Mouse (Mus musculus): ENCODE measurements around the gene Dlg2. TPM values are rescaled to one million over a fixed set of nuclear protein-coding genes. Genes with fewer than 3 reads are reported as not detected.

The Dlg2 gene
- polyA plus RNA-seq, 1 experiment = 6.0 TPM

DNA sequence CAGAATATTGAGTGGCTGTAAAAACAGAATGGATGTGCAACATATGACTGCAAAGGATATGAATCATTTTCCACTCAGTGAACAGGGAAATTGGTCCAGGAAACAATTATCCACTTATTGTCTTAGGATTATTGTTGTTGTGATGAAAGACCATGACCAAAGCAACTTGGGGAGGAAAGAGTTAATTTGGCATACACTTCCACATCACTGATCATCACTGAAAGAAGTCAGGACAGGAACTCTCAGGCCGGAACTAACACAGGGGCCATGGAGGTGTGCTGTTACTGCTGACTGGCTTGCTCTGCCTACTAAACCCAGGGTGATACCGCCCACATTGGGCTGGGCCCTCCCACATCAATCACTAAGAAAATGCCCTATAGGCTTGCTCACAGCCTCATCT is 1987.8 kb downstream of the Dlg2 start:
- no peak overlapping the region for H3K27ac ChIP-seq (ENCODE audit: control insufficient read depth, insufficient read depth, low read length)
- no peaks in the 10 kb centered on the region for H3K36me3 ChIP-seq (ENCODE audit: control insufficient read depth, insufficient read depth, low read length)
- H3K4me1 ChIP-seq (replicated peaks; ENCODE audit: control insufficient read depth, insufficient read depth, low read length) = no peaks in the 10 kb centered on the region
- TF ChIP-seq CTCF (IDR thresholded peaks at IDR 0.05; ENCODE audit: borderline replicate concordance, control insufficient read depth, extremely low read depth, insufficient read depth, low read length, poor library complexity) (no peak), POLR2A (IDR thresholded peaks at IDR 0.05; ENCODE audit: control insufficient read depth, extremely low read depth, insufficient read depth, low read length, poor library complexity) (no peak)
- WGBS = 84% methylated on average over 2 of the region's 2 CpGs
- DNase-seq = no peak
- H3K27me3 ChIP-seq (ENCODE audit: control insufficient read depth, insufficient read depth, low read length) = no peaks in the 10 kb centered on the region
- no peak overlapping the region for H3K4me3 ChIP-seq (ENCODE audit: control insufficient read depth, insufficient read depth, low read length)

DNA sequence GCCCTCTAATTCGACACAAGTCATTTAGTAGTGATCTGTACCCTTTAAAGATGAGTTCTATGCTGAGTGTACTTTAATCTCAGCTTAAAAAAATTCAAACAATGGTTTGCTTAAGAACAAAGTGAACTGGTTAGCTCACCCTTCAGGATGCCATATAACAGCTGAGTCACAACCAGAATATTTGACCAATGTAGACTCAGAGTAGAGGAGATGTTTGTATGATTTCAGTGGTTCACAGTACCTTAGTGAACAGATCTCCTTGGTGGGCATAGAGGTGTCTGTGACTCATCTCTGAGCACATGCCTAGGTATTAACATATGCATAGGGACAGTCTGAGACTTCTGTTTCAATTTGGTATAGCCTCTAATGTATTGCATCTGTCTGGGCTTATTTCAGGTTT is 2002.7 kb downstream of the Dlg2 start:
- H3K4me1 ChIP-seq (replicated peaks; ENCODE audit: control insufficient read depth, insufficient read depth, low read length) = no peaks in the 10 kb centered on the region
- no peak overlapping the region for H3K27ac ChIP-seq (ENCODE audit: control insufficient read depth, insufficient read depth, low read length)
- no peaks in the 10 kb centered on the region for H3K36me3 ChIP-seq (ENCODE audit: control insufficient read depth, insufficient read depth, low read length)
- no peak overlapping the region for H3K4me3 ChIP-seq (ENCODE audit: control insufficient read depth, insufficient read depth, low read length)
- no peak for TF ChIP-seq POLR2A (IDR thresholded peaks at IDR 0.05; ENCODE audit: control insufficient read depth, extremely low read depth, insufficient read depth, low read length, poor library complexity)
- no peak for TF ChIP-seq CTCF (IDR thresholded peaks at IDR 0.05; ENCODE audit: borderline replicate concordance, control insufficient read depth, extremely low read depth, insufficient read depth, low read length, poor library complexity)
- no peak for DNase-seq
- no peaks in the 10 kb centered on the region for H3K27me3 ChIP-seq (ENCODE audit: control insufficient read depth, insufficient read depth, low read length)
- 92% methylated on average over 1 of the region's 1 CpGs for WGBS

- Histone ChIP-seq H3K4me1 (replicated peaks; ENCODE audit: control insufficient read depth, insufficient read depth, low read length) (no peaks in the 10 kb centered on the region), H3K4me3 (ENCODE audit: control insufficient read depth, insufficient read depth, low read length) (no peak overlapping the region), H3K36me3 (ENCODE audit: control insufficient read depth, insufficient read depth, low read length) (no peaks in the 10 kb centered on the region), H3K27me3 (ENCODE audit: control insufficient read depth, insufficient read depth, low read length) (no peaks in the 10 kb centered on the region), H3K27ac (ENCODE audit: control insufficient read depth, insufficient read depth, low read length) (no peak overlapping the region)
- no peak for DNase-seq
- TF ChIP-seq POLR2A (IDR thresholded peaks at IDR 0.05; ENCODE audit: control insufficient read depth, extremely low read depth, insufficient read depth, low read length, poor library complexity) (no peak), CTCF (IDR thresholded peaks at IDR 0.05; ENCODE audit: borderline replicate concordance, control insufficient read depth, extremely low read depth, insufficient read depth, low read length, poor library complexity) (no peak)
- WGBS = 96% methylated on average over 2 of the region's 2 CpGs
These were observed 2003.3 kb downstream of the Dlg2 start for GRCm38 (mm10) chr7:92479748-92480147.

- H3K27ac ChIP-seq (ENCODE audit: control insufficient read depth, insufficient read depth, low read length) = no peak overlapping the region
- no peak for DNase-seq
- H3K36me3 ChIP-seq (ENCODE audit: control insufficient read depth, insufficient read depth, low read length) = no peaks in the 10 kb centered on the region
- WGBS = 90% methylated on average over 3 of the region's 3 CpGs
- H3K27me3 ChIP-seq (ENCODE audit: control insufficient read depth, insufficient read depth, low read length) = no peaks in the 10 kb centered on the region
- TF ChIP-seq CTCF (IDR thresholded peaks at IDR 0.05; ENCODE audit: borderline replicate concordance, control insufficient read depth, extremely low read depth, insufficient read depth, low read length, poor library complexity) = no peak
- no peak for TF ChIP-seq POLR2A (IDR thresholded peaks at IDR 0.05; ENCODE audit: control insufficient read depth, extremely low read depth, insufficient read depth, low read length, poor library complexity)
- H3K4me1 ChIP-seq (replicated peaks; ENCODE audit: control insufficient read depth, insufficient read depth, low read length) = no peaks in the 10 kb centered on the region
- no peak overlapping the region for H3K4me3 ChIP-seq (ENCODE audit: control insufficient read depth, insufficient read depth, low read length)
These were observed 2006.9 kb downstream of the Dlg2 start for GRCm38 (mm10) chr7:92483346-92483745.

DNA sequence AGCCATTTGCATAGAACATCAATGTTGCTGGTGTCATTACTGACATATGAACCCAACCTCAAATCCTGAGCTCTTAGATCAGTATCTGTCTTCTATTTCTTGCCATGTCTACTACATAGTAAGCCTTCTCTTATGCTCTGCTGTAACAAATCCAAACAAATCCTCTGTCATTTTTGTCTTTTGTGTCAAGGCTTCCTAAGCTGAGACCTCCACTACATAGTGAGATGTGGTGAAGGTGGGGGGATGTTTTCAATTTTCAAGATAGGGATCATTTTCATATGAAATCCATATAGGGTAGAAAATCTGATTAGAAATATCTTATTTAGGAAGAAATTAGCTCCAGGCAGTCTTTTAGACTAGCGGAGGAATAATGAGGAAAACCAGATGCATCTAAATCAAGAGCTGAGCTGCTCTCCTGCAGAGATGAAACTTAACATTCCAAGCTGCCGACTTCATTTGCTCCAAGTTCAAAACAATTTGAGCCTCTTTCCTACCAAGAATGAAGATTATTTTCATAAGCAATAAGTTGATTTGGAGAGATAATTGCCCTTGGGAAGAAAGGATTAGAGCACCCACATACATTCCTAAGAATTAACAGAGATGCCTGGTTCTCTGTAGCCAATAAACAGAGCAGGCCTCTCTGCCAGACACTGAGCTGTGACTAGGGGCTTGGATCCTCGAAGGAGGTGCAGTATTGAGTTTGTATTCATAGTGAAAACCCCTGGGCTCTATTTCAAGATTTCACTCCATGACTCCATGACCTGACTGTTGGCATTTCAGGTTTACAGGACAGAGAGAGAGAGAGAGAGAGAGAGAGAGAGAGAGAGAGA is 2009.6 kb downstream of the Dlg2 start:
- no peak for DNase-seq

DNA sequence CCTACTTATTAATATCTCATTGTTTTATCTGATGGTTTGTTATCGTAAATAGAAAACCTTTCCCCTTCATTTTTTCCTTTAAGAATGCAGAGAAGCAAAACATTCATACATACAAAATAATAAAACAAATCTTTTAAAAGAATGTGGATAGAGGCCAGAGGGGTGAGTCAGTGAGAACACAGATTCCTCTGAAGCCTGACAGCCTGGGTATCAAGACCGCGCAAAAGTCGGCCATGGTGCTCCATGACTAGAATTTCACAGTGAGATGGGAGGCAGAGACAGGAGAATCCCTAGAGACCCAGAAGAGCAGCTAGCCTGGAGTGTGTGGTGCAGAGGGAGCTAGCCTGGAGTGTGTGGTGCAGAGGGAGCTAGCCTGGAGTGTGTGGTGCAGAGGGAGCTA is 2010.4 kb downstream of the Dlg2 start:
- Histone ChIP-seq H3K36me3 (ENCODE audit: control insufficient read depth, insufficient read depth, low read length) (no peaks in the 10 kb centered on the region), H3K4me1 (replicated peaks; ENCODE audit: control insufficient read depth, insufficient read depth, low read length) (no peaks in the 10 kb centered on the region), H3K4me3 (ENCODE audit: control insufficient read depth, insufficient read depth, low read length) (no peak overlapping the region), H3K27me3 (ENCODE audit: control insufficient read depth, insufficient read depth, low read length) (no peaks in the 10 kb centered on the region), H3K27ac (ENCODE audit: control insufficient read depth, insufficient read depth, low read length) (no peak overlapping the region)
- no peak for TF ChIP-seq CTCF (IDR thresholded peaks at IDR 0.05; ENCODE audit: borderline replicate concordance, control insufficient read depth, extremely low read depth, insufficient read depth, low read length, poor library complexity)
- TF ChIP-seq POLR2A (IDR thresholded peaks at IDR 0.05; ENCODE audit: control insufficient read depth, extremely low read depth, insufficient read depth, low read length, poor library complexity) = no peak
- DNase-seq = no peak
- WGBS = 90% methylated on average over 4 of the region's 4 CpGs

More for the DNA sequence above, 2009.6 kb downstream of the Dlg2 start:
- Histone ChIP-seq H3K27ac (ENCODE audit: control insufficient read depth, insufficient read depth, low read length) (no peak overlapping the region), H3K4me1 (replicated peaks; ENCODE audit: control insufficient read depth, insufficient read depth, low read length) (no peaks in the 10 kb centered on the region), H3K36me3 (ENCODE audit: control insufficient read depth, insufficient read depth, low read length) (no peaks in the 10 kb centered on the region), H3K27me3 (ENCODE audit: control insufficient read depth, insufficient read depth, low read length) (no peaks in the 10 kb centered on the region), H3K4me3 (ENCODE audit: control insufficient read depth, insufficient read depth, low read length) (no peak overlapping the region)
- 82% methylated on average over 3 of the region's 3 CpGs for WGBS
- TF ChIP-seq POLR2A (IDR thresholded peaks at IDR 0.05; ENCODE audit: control insufficient read depth, extremely low read depth, insufficient read depth, low read length, poor library complexity) (no peak), CTCF (IDR thresholded peaks at IDR 0.05; ENCODE audit: borderline replicate concordance, control insufficient read depth, extremely low read depth, insufficient read depth, low read length, poor library complexity) (no peak)
